Mouse (Mus musculus) MEL (cell line): ENCODE measurements at regions not wholly inside any gene's neighbourhood (a gene's known extent, or its start where the extent isn't known, plus 50 kb on each side); places are given as distances from the start of the nearest gene placed in this dataset.

Source experiments
- DNase-seq: peaks from one replicate; pipeline ENCODE4 v3.0.0; 2011; ENCODE audit warnings: low read depth, low spot score
- H3K27ac ChIP-seq: 2 replicates; pipeline ENCODE4 v1.5.1; 2012; ENCODE audit warnings: low read depth, mild to moderate bottlenecking, control low read depth, low read length, moderate library complexity; ENCODE audit not compliant: control insufficient read depth
- H3K27me3 ChIP-seq, 2 experiments: fragments of 150-350 bp in 1 of 2; sonication (generic) in 1 of 2; 2 replicates each; pipeline ENCODE4 v1.6.1; 2012; ENCODE audit warnings: low read length in 2 of 2, mild to moderate bottlenecking in 2 of 2, improper control_type of control experiment in 1 of 2, moderate library complexity in 1 of 2; ENCODE audit not compliant: insufficient read depth in 2 of 2, control insufficient read depth in 1 of 2
- H3K36me3 ChIP-seq, 2 experiments: 2 replicates each; pipeline ENCODE4 v1.6.1; 2012 to 2014; ENCODE audit warnings: low read length in 2 of 2, improper control_type of control experiment in 1 of 2, inconsistent platforms in 1 of 2, mild to moderate bottlenecking in 1 of 2; ENCODE audit not compliant: insufficient read depth in 2 of 2, control insufficient read depth in 1 of 2
- H3K4me1 ChIP-seq, 2 experiments: fragments of 150-350 bp in 1 of 2; sonication (generic) in 1 of 2; 2 replicates each; pipeline ENCODE4 v1.6.1; 2012; ENCODE audit warnings: low read length in 2 of 2, improper control_type of control experiment in 1 of 2, mild to moderate bottlenecking in 1 of 2; ENCODE audit not compliant: insufficient read depth in 2 of 2, control insufficient read depth in 1 of 2
- H3K4me3 ChIP-seq, 2 experiments: fragments of 150-350 bp in 1 of 2; sonication (generic) in 1 of 2; 2 replicates each; pipeline ENCODE4 v1.5.1; 2012; ENCODE audit warnings: low read depth in 2 of 2, low read length in 2 of 2, mild to moderate bottlenecking in 2 of 2, moderate library complexity in 2 of 2, control low read depth in 1 of 2, improper control_type of control experiment in 1 of 2; ENCODE audit not compliant: control insufficient read depth in 1 of 2, insufficient read depth in 1 of 2
- H3K79me2 ChIP-seq: 2 replicates; pipeline ENCODE4 v1.6.1; 2012; ENCODE audit warnings: mild to moderate bottlenecking, low read length, moderate library complexity; ENCODE audit not compliant: control insufficient read depth, poor library complexity, insufficient read depth
- H3K9ac ChIP-seq: 2 replicates; pipeline ENCODE4 v1.6.1; 2012; ENCODE audit warnings: low read depth, mild to moderate bottlenecking, control low read depth, low read length, moderate library complexity; ENCODE audit not compliant: control insufficient read depth, poor library complexity, severe bottlenecking
- H3K9me3 ChIP-seq: fragments of 150-350 bp; sonication (generic); replicated peaks from 2 replicates; pipeline ENCODE4 v1.6.1; 2012; ENCODE audit warnings: mild to moderate bottlenecking, low read length, improper control_type of control experiment, moderate library complexity; ENCODE audit not compliant: insufficient read depth
- BHLHE40 ChIP-seq: IDR thresholded peaks from 2 replicates; pipeline ENCODE4 v1.6.1; 2012; ENCODE audit warnings: low read depth, mild to moderate bottlenecking, inconsistent platforms, low read length, improper control_type of control experiment, borderline replicate concordance
- CHD1 ChIP-seq: IDR thresholded peaks from 2 replicates; pipeline ENCODE4 v1.6.1; 2012; ENCODE audit warnings: low read depth, mild to moderate bottlenecking, inconsistent platforms, low read length, improper control_type of control experiment
- CHD2 ChIP-seq: IDR thresholded peaks from 2 replicates; pipeline ENCODE4 v1.6.1; 2011; ENCODE audit warnings: low read length, improper control_type of control experiment
- E2F4 ChIP-seq: IDR thresholded peaks from 2 replicates; pipeline ENCODE4 v1.6.1; 2011; ENCODE audit warnings: low read depth, low read length, improper control_type of control experiment, borderline replicate concordance
- ELF1 ChIP-seq: IDR thresholded peaks from 2 replicates; pipeline ENCODE4 v1.6.1; 2014; ENCODE audit warnings: low read depth, mild to moderate bottlenecking, inconsistent platforms, low read length, improper control_type of control experiment, moderate library complexity
- GABPA ChIP-seq: IDR thresholded peaks from 2 replicates; pipeline ENCODE4 v1.6.1; 2012; ENCODE audit warnings: low read depth, mild to moderate bottlenecking, inconsistent platforms, low read length, improper control_type of control experiment, moderate library complexity
- GATA1 ChIP-seq: IDR thresholded peaks from 2 replicates; pipeline ENCODE4 v1.6.1; 2011; ENCODE audit warnings: low read depth, low read length, improper control_type of control experiment
- MAX ChIP-seq: IDR thresholded peaks from 2 replicates; pipeline ENCODE4 v1.6.1; 2011; ENCODE audit warnings: low read length, improper control_type of control experiment
- MYC ChIP-seq: IDR thresholded peaks from 2 replicates; pipeline ENCODE4 v1.6.1; 2011; ENCODE audit warnings: low read depth, mild to moderate bottlenecking, low read length, improper control_type of control experiment, moderate library complexity
- NELFE ChIP-seq: IDR thresholded peaks from 2 replicates; pipeline ENCODE4 v1.6.1; 2011; ENCODE audit warnings: low read depth, low read length, improper control_type of control experiment
- NRF1 ChIP-seq: IDR thresholded peaks from 2 replicates; pipeline ENCODE4 v1.6.1; 2014; ENCODE audit warnings: low read depth, mild to moderate bottlenecking, inconsistent platforms, low read length, improper control_type of control experiment, moderate library complexity; ENCODE audit not compliant: poor library complexity, insufficient read depth, severe bottlenecking
- POLR2A ChIP-seq, 2 experiments: IDR thresholded peaks; 2 replicates each; pipeline ENCODE4 v1.6.1; 2011 to 2012; ENCODE audit warnings: low read length in 2 of 2, mild to moderate bottlenecking in 2 of 2, control low read depth in 1 of 2, improper control_type of control experiment in 1 of 2, low read depth in 1 of 2, moderate library complexity in 1 of 2; ENCODE audit not compliant: control insufficient read depth in 1 of 2, insufficient read depth in 1 of 2, poor library complexity in 1 of 2
- RAD21 ChIP-seq: IDR thresholded peaks from 2 replicates; pipeline ENCODE4 v1.6.1; 2011; ENCODE audit warnings: mild to moderate bottlenecking, low read depth, low read length, improper control_type of control experiment
- SIN3A ChIP-seq: IDR thresholded peaks from 2 replicates; pipeline ENCODE4 v1.6.1; 2012; ENCODE audit warnings: low read length, improper control_type of control experiment, inconsistent platforms
- USF1 ChIP-seq: IDR thresholded peaks from 2 replicates; pipeline ENCODE4 v1.6.1; 2014; ENCODE audit warnings: low read depth, mild to moderate bottlenecking, inconsistent platforms, low read length, improper control_type of control experiment, moderate library complexity
- ZMIZ1 ChIP-seq: IDR thresholded peaks from 2 replicates; pipeline ENCODE4 v1.6.1; 2012; ENCODE audit warnings: low read depth, mild to moderate bottlenecking, inconsistent platforms, low read length, improper control_type of control experiment, moderate library complexity
- ZNF384 ChIP-seq: IDR thresholded peaks from 2 replicates; pipeline ENCODE4 v1.6.1; 2012; ENCODE audit warnings: low read depth, mild to moderate bottlenecking, inconsistent platforms, low read length, improper control_type of control experiment

- no peaks in the 10 kb centered on the region for H3K4me1 ChIP-seq
- H3K36me3 ChIP-seq = no peaks in the 10 kb centered on the region
- no peak overlapping the region for H3K27ac ChIP-seq
- H3K9me3 ChIP-seq = no peaks in the 10 kb centered on the region
- DNase-seq = no peak
- TF ChIP-seq ZNF384 = no peak
- TF ChIP-seq CHD1 = no peak
- TF ChIP-seq GABPA = no peak
- no peak for TF ChIP-seq USF1
- no peak for TF ChIP-seq CHD2
- no peak for TF ChIP-seq RAD21
- no peak for TF ChIP-seq MAX
- TF ChIP-seq SIN3A = no peak
- TF ChIP-seq E2F4 = no peak
- no peak for TF ChIP-seq BHLHE40
- TF ChIP-seq NRF1 = no peak
- TF ChIP-seq NELFE = no peak
- no peak for TF ChIP-seq GATA1
- H3K79me2 ChIP-seq = no peaks in the 10 kb centered on the region
- H3K4me3 ChIP-seq = no peak overlapping the region
- no peak overlapping the region for H3K9ac ChIP-seq
- H3K27me3 ChIP-seq = no peaks in the 10 kb centered on the region
These were observed 486.1 kb upstream of the Slc39a10 start for GRCm38 (mm10) chr1:47378795-47379194.

- Histone ChIP-seq H3K27ac (no peak overlapping the region), H3K27me3 (no peaks in the 10 kb centered on the region), H3K36me3 (no peaks in the 10 kb centered on the region), H3K9ac (no peak overlapping the region), H3K9me3 (no peaks in the 10 kb centered on the region), H3K4me1 (no peaks in the 10 kb centered on the region), H3K4me3 (no peak overlapping the region), H3K79me2 (no peaks in the 10 kb centered on the region)
- no peak for DNase-seq
- TF ChIP-seq ELF1 = no peak
- no peak for TF ChIP-seq RAD21
- TF ChIP-seq ZMIZ1 = no peak
- TF ChIP-seq GATA1 = no peak
- no peak for TF ChIP-seq GABPA
- no peak for TF ChIP-seq MYC
- TF ChIP-seq BHLHE40 = no peak
- no peak for TF ChIP-seq POLR2A (IDR thresholded peaks at IDR 0.05; ENCODE audit: control insufficient read depth in 1 of 2, insufficient read depth in 1 of 2, low read depth in 1 of 2, low read length in 2 of 2, poor library complexity in 1 of 2)
- TF ChIP-seq NELFE = no peak
- no peak for TF ChIP-seq NRF1
- TF ChIP-seq, all 39 proteins: peak for 0
These were observed 447.2 kb upstream of the Slc39a10 start for GRCm38 (mm10) chr1:47339718-47340439.
